8 mouse cellular contexts compared by ENCODE assay signal in genomic region chr2:145903061-145903901, GRCm38 (mm10). TPM values are rescaled to one million over a fixed set of nuclear protein-coding genes. Genes with fewer than 3 reads are reported as not detected.
DNase-seq lines count a peak whose midpoint lies in the region; ATAC-seq and TF ChIP-seq lines count a peak whose summit lies in the region.

No protein-coding gene starts in this region.

- H3K9me3 ChIP-seq in embryonic facial prominence, embryonic 10.5 days, result no peaks in the 10 kb centered on the region
- H3K9me3 ChIP-seq in intestine, postnatal 0 days (ENCODE audit: control insufficient read depth), result no peaks in the 10 kb centered on the region
- H3K9me3 ChIP-seq in midbrain, embryonic 11.5 days (ENCODE audit: control insufficient read depth, low read length), result no peaks in the 10 kb centered on the region

- peaks cover 29% of the 10 kb centered on the region for H3K36me3 ChIP-seq in embryonic facial prominence, embryonic 10.5 days (replicated peaks)
- no peaks in the 10 kb centered on the region for H3K36me3 ChIP-seq in intestine, postnatal 0 days (ENCODE audit: control insufficient read depth, insufficient read depth)
- no peaks in the 10 kb centered on the region for H3K36me3 ChIP-seq in midbrain, embryonic 11.5 days (ENCODE audit: control insufficient read depth, insufficient read depth, low read length)

- intact Hi-C loops in left cerebral cortex, postnatal 4 days (cut with DNase I), result no loop called here

- peaks cover 29% of the 10 kb centered on the region for H3K4me1 ChIP-seq in embryonic facial prominence, embryonic 10.5 days
- H3K4me1 ChIP-seq in intestine, postnatal 0 days (replicated peaks; ENCODE audit: control insufficient read depth, insufficient read depth, low read length), result peaks cover 7% of the 10 kb centered on the region
- peaks cover 11% of the 10 kb centered on the region for H3K4me1 ChIP-seq in midbrain, embryonic 11.5 days (ENCODE audit: control insufficient read depth, insufficient read depth, low read length)

- peak overlapping the region; percentile 97 for H3K27ac ChIP-seq in embryonic facial prominence, embryonic 10.5 days (replicated peaks)
- H3K27ac ChIP-seq in intestine, postnatal 0 days (ENCODE audit: low read depth, low read length), result peak overlapping the region; percentile 90
- peak overlapping the region; percentile 44 for H3K27ac ChIP-seq in midbrain, embryonic 11.5 days (ENCODE audit: low read depth, low read length)

- H3K4me3 ChIP-seq in embryonic facial prominence, embryonic 10.5 days, result peak overlapping the region; percentile 98
- H3K4me3 ChIP-seq in intestine, postnatal 0 days (ENCODE audit: low read depth, low read length), result peak overlapping the region; percentile 87
- peak overlapping the region; percentile 93 for H3K4me3 ChIP-seq in midbrain, embryonic 11.5 days (ENCODE audit: low read depth, low read length)

- peak; percentile 96 for ATAC-seq in granulocyte monocyte progenitor cell, adult 5-6 weeks (replicated peaks; ENCODE audit: poor library complexity, severe bottlenecking)
- ATAC-seq in intestine, postnatal 0 days, result peak; percentile 92
- peak; percentile 98 for ATAC-seq in midbrain, embryonic 11.5 days (ENCODE audit: low FRiP score)

- H3K9ac ChIP-seq in intestine, postnatal 0 days (ENCODE audit: low read depth, low read length), result peak overlapping the region; percentile 78
- H3K9ac ChIP-seq in midbrain, embryonic 11.5 days (ENCODE audit: low read length), result peak overlapping the region; percentile 91

- WGBS in embryonic facial prominence, embryonic 10.5 days, result under 1% methylated on average over 68 of the region's 68 CpGs
- under 1% methylated on average over 68 of the region's 68 CpGs for WGBS in intestine, postnatal 0 days
- under 1% methylated on average over 67 of the region's 68 CpGs for WGBS in midbrain, embryonic 11.5 days

- TF ChIP-seq CTCF in intestine, postnatal 0 days (IDR thresholded peaks at IDR 0.05; ENCODE audit: low read depth), result peak; percentile 78

- H3K4me2 ChIP-seq in intestine, postnatal 0 days (replicated peaks; ENCODE audit: low read depth), result peak overlapping the region; percentile 72
- peak overlapping the region; percentile 75 for H3K4me2 ChIP-seq in midbrain, embryonic 11.5 days

- H3K27me3 ChIP-seq in embryonic facial prominence, embryonic 10.5 days (replicated peaks; ENCODE audit: low read depth, poor library complexity, severe bottlenecking), result no peaks in the 10 kb centered on the region
- H3K27me3 ChIP-seq in intestine, postnatal 0 days (replicated peaks; ENCODE audit: control insufficient read depth, insufficient read depth, low read length), result no peaks in the 10 kb centered on the region
- no peaks in the 10 kb centered on the region for H3K27me3 ChIP-seq in midbrain, embryonic 11.5 days (ENCODE audit: control insufficient read depth, insufficient read depth, low read length)

- peak; percentile 95 for DNase-seq in adrenal gland, postnatal 14 days
- peak; percentile 94 for DNase-seq in embryonic facial prominence, embryonic 10.5 days (ENCODE audit: low spot score)
- DNase-seq in left cerebral cortex, postnatal 4 days, result peak; percentile 94
- DNase-seq in midbrain, embryonic 11.5 days (ENCODE audit: low spot score, missing footprints), result peak; percentile 98
- DNase-seq in right cerebral cortex, postnatal 4 days, result peak; percentile 91
- DNase-seq in yolk sac, embryonic 10.5 days (ENCODE audit: low spot score), result peak; percentile 89

RNA-seq across cellular contexts. Expression of gene Naa20, which starts 1.4 kb away (rescaled TPM):
- total RNA-seq in adrenal gland, postnatal 14 days (2021), result 70.7 and 76.7 TPM in 2 replicates
- polyA plus RNA-seq in embryonic facial prominence, embryonic 10.5 days (2016; fragmentation: Nextera tagmentation; extraction: Ambion mirVana), result 160 and 162 TPM in 2 replicates
- 79.6 and 85.0 TPM in 2 replicates for total RNA-seq in granulocyte monocyte progenitor cell, adult 5-6 weeks (2014; fragmentation: Nextera tagmentation)
- total RNA-seq in granulocyte monocyte progenitor cell, adult 5-6 weeks (2017), result 82.3 and 102 TPM in 2 replicates
- polyA plus RNA-seq in intestine, postnatal 0 days (2015; fragmentation: Nextera tagmentation; extraction: Ambion mirVana), result 100 and 106 TPM in 2 replicates
- total RNA-seq in left cerebral cortex, postnatal 4 days (2021), result 10 to 100 TPM; 60.9 to 67.9 TPM
- polyA plus RNA-seq in midbrain, embryonic 11.5 days (2014; fragmentation: Nextera tagmentation; extraction: Ambion mirVana), result 147 and 151 TPM in 2 replicates

RNA-seq across cellular contexts. Expression of gene Cfap61, which starts 31.3 kb away (rescaled TPM):
- total RNA-seq in adrenal gland, postnatal 14 days (2021), result 25.5 and 39.6 TPM in 2 replicates
- 0.93 and 0.98 TPM in 2 replicates for polyA plus RNA-seq in embryonic facial prominence, embryonic 10.5 days (2016; fragmentation: Nextera tagmentation; extraction: Ambion mirVana)
- total RNA-seq in granulocyte monocyte progenitor cell, adult 5-6 weeks (2014; fragmentation: Nextera tagmentation), result not detected in 2 replicates
- total RNA-seq in granulocyte monocyte progenitor cell, adult 5-6 weeks (2017), result not detected in 2 replicates
- polyA plus RNA-seq in intestine, postnatal 0 days (2015; fragmentation: Nextera tagmentation; extraction: Ambion mirVana), result 0.08 TPM in 1 of 2 replicates, not detected in the other
- total RNA-seq in left cerebral cortex, postnatal 4 days (2021), result 1 to 10 TPM; 1.8 to 2.4 TPM
- polyA plus RNA-seq in midbrain, embryonic 11.5 days (2014; fragmentation: Nextera tagmentation; extraction: Ambion mirVana), result 0.87 and 1.2 TPM in 2 replicates

RNA-seq across cellular contexts. Expression of gene Crnkl1, which starts 31.5 kb away (rescaled TPM):
- total RNA-seq in adrenal gland, postnatal 14 days (2021), result 24.3 and 27.3 TPM in 2 replicates
- 37.7 and 38.9 TPM in 2 replicates for polyA plus RNA-seq in embryonic facial prominence, embryonic 10.5 days (2016; fragmentation: Nextera tagmentation; extraction: Ambion mirVana)
- total RNA-seq in granulocyte monocyte progenitor cell, adult 5-6 weeks (2014; fragmentation: Nextera tagmentation), result 24.8 and 27.2 TPM in 2 replicates
- 62.3 and 69.9 TPM in 2 replicates for total RNA-seq in granulocyte monocyte progenitor cell, adult 5-6 weeks (2017)
- polyA plus RNA-seq in intestine, postnatal 0 days (2015; fragmentation: Nextera tagmentation; extraction: Ambion mirVana), result 12.6 and 14.3 TPM in 2 replicates
- total RNA-seq in left cerebral cortex, postnatal 4 days (2021), result 10 to 100 TPM; 22.5 to 24.3 TPM
- polyA plus RNA-seq in midbrain, embryonic 11.5 days (2014; fragmentation: Nextera tagmentation; extraction: Ambion mirVana), result 44.2 and 46.6 TPM in 2 replicates

Comparison
In these comparisons a context has a peak if more than half of its experiments do, and no peak if none do; other contexts are left out.
1. Peak in every context shown above with its lines: DNase-seq, ATAC-seq, H3K4me3 ChIP-seq and H3K27ac ChIP-seq.
2. H3K27ac ChIP-seq: peak in every context shown above with its lines; median percentile 97 in embryonic facial prominence, embryonic 10.5 days; 90 in intestine, postnatal 0 days; 44 in midbrain, embryonic 11.5 days.